Mouse (Mus musculus) liver, postnatal 0 days (tissue): Measurements from ENCODE around the gene Hspb6.

Experiments
- CTCF ChIP-seq: sonication (generic); IDR thresholded peaks from 2 replicates; pipeline ENCODE4 v1.5.1; 2016; ENCODE audit warnings: antibody characterized with exemption, low read depth
- EP300 ChIP-seq: IDR thresholded peaks from 2 replicates; pipeline ENCODE4 v1.6.1; 2016; ENCODE audit warnings: antibody characterized with exemption, low read depth, mild to moderate bottlenecking

DNA sequence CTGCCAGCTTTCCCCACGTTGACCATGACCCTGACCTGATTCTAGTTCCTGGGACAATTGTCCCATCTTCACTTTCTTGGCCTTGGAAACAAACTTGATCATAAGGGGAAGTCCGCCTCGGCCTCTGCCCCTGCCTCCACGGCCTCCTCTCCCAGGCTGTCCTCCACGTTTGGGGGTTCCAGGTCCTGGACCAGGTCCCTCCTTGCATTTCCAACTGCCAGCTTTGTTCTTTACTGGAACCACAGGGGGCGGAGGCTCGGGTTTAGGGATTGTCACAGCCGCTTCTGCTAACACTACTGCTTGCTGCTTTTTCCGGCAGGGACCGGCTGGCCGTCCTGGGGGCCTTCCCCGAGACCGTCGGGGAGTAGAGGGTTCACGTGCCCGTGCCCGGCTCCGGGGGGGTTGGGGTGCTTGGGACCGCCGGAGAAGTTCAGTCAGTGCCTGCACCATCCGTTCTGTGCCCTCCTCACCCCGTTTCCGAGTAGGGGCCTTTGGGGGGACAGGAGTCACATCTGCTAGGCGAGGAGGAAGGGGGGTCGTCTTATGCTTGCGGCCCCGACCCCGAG, 34.6 kb downstream of the Hspb6 start:
- TF ChIP-seq CTCF (no peak), EP300 (no peak)
